Mouse (Mus musculus): ENCODE measurements around the gene 2310057J18Rik. TPM values are rescaled to one million over a fixed set of nuclear protein-coding genes. Genes with fewer than 3 reads are reported as not detected.
"Not testable (repeated sequence)": the region's sequence is repeated elsewhere in the genome, so short reads cannot be mapped to it uniquely, and the experiment has no call there.

The 2310057J18Rik gene
- not detected in 2 replicates for polyA plus RNA-seq (2016; fragmentation: Nextera tagmentation; extraction: Ambion mirVana)

DNA sequence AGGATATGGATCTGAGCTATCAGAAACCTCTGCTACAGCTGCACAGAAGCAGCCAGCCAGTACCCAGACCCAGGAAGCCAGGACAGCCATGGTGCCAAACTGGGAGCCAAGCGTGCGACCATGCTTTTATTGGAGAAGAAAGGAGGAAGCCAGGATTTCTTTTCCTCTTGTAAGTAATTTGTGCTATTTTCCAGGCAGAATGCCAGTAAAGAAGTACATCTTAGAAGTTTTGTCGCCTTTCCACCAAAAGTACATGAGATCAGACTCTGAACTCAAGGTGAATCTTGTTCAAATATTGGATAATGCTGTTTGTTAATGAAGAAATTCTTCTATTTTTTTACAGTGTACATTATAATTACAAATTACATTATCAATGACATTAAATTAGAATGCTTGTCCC, at the start of gene 2310057J18Rik:
2310057J18Rik (minus strand) TSS at position 101 of the 400 bp plus-strand sequence.
- no peaks in the 10 kb centered on the region for H3K4me1 ChIP-seq (replicated peaks)
- 92% methylated on average over 3 of the region's 3 CpGs for WGBS

DNA sequence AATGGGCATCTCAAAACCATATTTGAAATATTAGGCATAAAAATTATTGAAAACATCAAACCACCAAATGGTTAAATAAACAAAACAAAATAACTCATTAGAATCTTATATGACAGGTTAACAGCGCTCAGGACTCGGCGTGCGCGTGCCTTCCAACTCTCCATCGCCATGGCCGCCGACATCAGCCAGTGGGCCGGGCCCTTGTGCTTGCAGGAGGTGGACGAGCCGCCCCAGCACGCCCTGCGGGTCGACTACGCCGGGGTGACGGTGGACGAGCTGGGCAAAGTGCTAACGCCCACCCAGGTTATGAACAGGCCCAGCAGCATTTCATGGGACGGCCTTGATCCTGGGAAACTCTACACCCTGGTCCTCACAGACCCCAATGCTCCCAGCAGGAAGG, 43.9 kb upstream of the 2310057J18Rik start:
- DNase-seq (ENCODE audit: low spot score); H3K27ac ChIP-seq; H3K4me1 ChIP-seq (replicated peaks); H3K4me3 ChIP-seq; H3K36me3 ChIP-seq; H3K27me3 ChIP-seq (ENCODE audit: insufficient read depth, poor library complexity, severe bottlenecking); H3K9me3 ChIP-seq: not testable (repeated sequence)
- WGBS, result 93% methylated on average over 12 of the region's 20 CpGs

More for the DNA sequence above, at the start of gene 2310057J18Rik:
- DNase-seq (ENCODE audit: low spot score), result no peak
- H3K4me3 ChIP-seq, result no peak within 1 kb of the TSS
- H3K9me3 ChIP-seq, result no peaks in the 10 kb centered on the region
- H3K27ac ChIP-seq, result no peak within 1 kb of the TSS
- no peaks in the 10 kb centered on the region for H3K27me3 ChIP-seq (ENCODE audit: insufficient read depth, poor library complexity, severe bottlenecking)
- no peaks in the 10 kb centered on the region for H3K36me3 ChIP-seq

GRCm38 (mm10) chr10:29019496-29020270, 33.6 kb upstream of the 2310057J18Rik start:
- DNase-seq (ENCODE audit: low spot score), result no peak
- H3K4me1 ChIP-seq (replicated peaks), result no peaks in the 10 kb centered on the region

GRCm38 (mm10) chr10:28997776-28998175, 11.7 kb upstream of the 2310057J18Rik start:
- DNase-seq (ENCODE audit: low spot score), result no peak
- H3K27me3 ChIP-seq (ENCODE audit: insufficient read depth, poor library complexity, severe bottlenecking), result no peaks in the 10 kb centered on the region
- no peak overlapping the region for H3K27ac ChIP-seq
- H3K4me3 ChIP-seq, result no peak overlapping the region
- H3K9me3 ChIP-seq, result no peaks in the 10 kb centered on the region
- H3K36me3 ChIP-seq, result no peaks in the 10 kb centered on the region
- H3K4me1 ChIP-seq (replicated peaks), result no peaks in the 10 kb centered on the region

More at GRCm38 (mm10) chr10:29019496-29020270, 33.6 kb upstream of the 2310057J18Rik start:
- H3K27ac ChIP-seq, result no peak overlapping the region
- WGBS, result 68% methylated on average over 7 of the region's 7 CpGs
- H3K9me3 ChIP-seq, result no peaks in the 10 kb centered on the region
- no peak overlapping the region for H3K4me3 ChIP-seq
- H3K27me3 ChIP-seq (ENCODE audit: insufficient read depth, poor library complexity, severe bottlenecking), result no peaks in the 10 kb centered on the region
- no peaks in the 10 kb centered on the region for H3K36me3 ChIP-seq

GRCm38 (mm10) chr10:28988990-28989389, 2.9 kb upstream of the 2310057J18Rik start:
- no peak overlapping the region for H3K4me3 ChIP-seq
- no peaks in the 10 kb centered on the region for H3K4me1 ChIP-seq (replicated peaks)
- no peaks in the 10 kb centered on the region for H3K9me3 ChIP-seq
- no peaks in the 10 kb centered on the region for H3K27me3 ChIP-seq (ENCODE audit: insufficient read depth, poor library complexity, severe bottlenecking)
- no peak for DNase-seq (ENCODE audit: low spot score)
- no peaks in the 10 kb centered on the region for H3K36me3 ChIP-seq
- H3K27ac ChIP-seq, result no peak overlapping the region
- WGBS, result 73% methylated on average over 2 of the region's 2 CpGs

DNA sequence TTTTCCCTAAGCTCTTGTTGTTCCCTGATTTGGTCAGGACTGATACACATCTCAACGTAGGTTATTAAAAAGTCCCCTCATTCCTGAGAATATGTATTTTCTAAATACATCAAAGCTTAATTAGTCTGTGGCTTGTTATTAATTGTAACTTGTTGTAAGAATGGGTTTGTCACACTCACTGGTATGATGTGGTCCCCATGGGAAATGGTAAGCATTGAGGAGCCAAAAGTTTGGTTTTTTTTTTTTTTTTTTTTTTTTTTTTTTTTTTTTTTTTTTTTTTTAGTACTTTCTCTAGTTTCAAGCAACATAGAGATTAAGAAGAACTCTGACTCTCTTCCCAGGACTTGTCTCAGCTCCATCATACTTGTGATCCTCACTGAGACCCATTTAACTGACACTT, 17.9 kb downstream of the 2310057J18Rik start:
- Histone ChIP-seq H3K36me3 (no peaks in the 10 kb centered on the region), H3K27me3 (ENCODE audit: insufficient read depth, poor library complexity, severe bottlenecking) (no peaks in the 10 kb centered on the region), H3K4me3 (no peak overlapping the region), H3K9me3 (no peaks in the 10 kb centered on the region), H3K27ac (no peak overlapping the region), H3K4me1 (replicated peaks) (no peaks in the 10 kb centered on the region)
- DNase-seq (ENCODE audit: low spot score), result no peak
- 73% methylated on average over 1 of the region's 1 CpGs for WGBS

GRCm38 (mm10) chr10:28955138-28955537, 31.0 kb downstream of the 2310057J18Rik start:
- Histone ChIP-seq H3K27me3 (ENCODE audit: insufficient read depth, poor library complexity, severe bottlenecking) (no peaks in the 10 kb centered on the region), H3K9me3 (no peaks in the 10 kb centered on the region), H3K27ac (no peak overlapping the region), H3K36me3 (no peaks in the 10 kb centered on the region), H3K4me3 (no peak overlapping the region), H3K4me1 (replicated peaks) (no peaks in the 10 kb centered on the region)
- WGBS, result 54% methylated on average over 4 of the region's 4 CpGs
- DNase-seq (ENCODE audit: low spot score), result peak; percentile 42

DNA sequence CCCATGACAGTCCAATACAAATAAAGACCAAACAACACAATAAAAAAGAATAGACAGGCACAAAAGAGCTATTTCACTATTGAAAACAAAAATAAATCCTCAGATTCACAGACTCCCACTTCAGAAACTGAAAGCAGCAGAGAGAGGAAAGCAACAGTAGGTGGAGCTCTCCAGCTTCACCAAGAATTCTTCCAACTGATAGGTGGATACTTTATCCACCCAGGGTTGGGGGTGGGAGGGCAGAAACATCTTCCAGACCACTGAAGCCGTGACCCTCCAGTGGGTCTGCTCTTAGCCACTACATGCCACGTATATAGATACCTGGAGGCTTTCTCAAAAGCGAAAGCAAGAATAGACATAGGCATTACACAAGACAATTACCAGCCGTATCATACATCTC, 31.6 kb downstream of the 2310057J18Rik start:
- 72% methylated on average over 4 of the region's 4 CpGs for WGBS
- H3K27me3 ChIP-seq (ENCODE audit: insufficient read depth, poor library complexity, severe bottlenecking), result no peaks in the 10 kb centered on the region
- no peak for DNase-seq (ENCODE audit: low spot score)

More for the DNA sequence above, 31.6 kb downstream of the 2310057J18Rik start:
- no peak overlapping the region for H3K27ac ChIP-seq
- H3K36me3 ChIP-seq, result no peaks in the 10 kb centered on the region
- no peaks in the 10 kb centered on the region for H3K9me3 ChIP-seq
- H3K4me3 ChIP-seq, result no peak overlapping the region
- no peaks in the 10 kb centered on the region for H3K4me1 ChIP-seq (replicated peaks)

Other genes starting within 250 kb of the 2310057J18Rik start
- gene Soga3, start 157.5 kb upstream of the 2310057J18Rik start, polyA plus RNA-seq (2016; fragmentation: Nextera tagmentation; extraction: Ambion mirVana), result 15.3 and 31.6 TPM in 2 replicates
- gene Gm49353, start 212.7 kb upstream of the 2310057J18Rik start, polyA plus RNA-seq (2016; fragmentation: Nextera tagmentation; extraction: Ambion mirVana), result 0.90 and 1.00 TPM in 2 replicates
- gene 9330159F19Rik, start 225.3 kb upstream of the 2310057J18Rik start, polyA plus RNA-seq (2016; fragmentation: Nextera tagmentation; extraction: Ambion mirVana), result 3.5 and 5.1 TPM in 2 replicates

All from hindbrain, embryonic 10.5 days (tissue).